Mouse (Mus musculus) stomach, embryonic 14.5 days (tissue): ENCODE measurements around the gene Cntnap5c. TPM values are rescaled to one million over a fixed set of nuclear protein-coding genes. Genes with fewer than 3 reads are reported as not detected.
A peak's percentile ranks its signal among the peaks of the same experiment; 100 is the strongest.

Source experiments
- ATAC-seq: fragments of 200-750 bp; cut with Nextera tagmentation; 2 replicates; pipeline ENCODE4 v1.8.0; 2017; ENCODE audit warnings: low read depth, moderate TSS enrichment; ENCODE audit not compliant: insufficient number of reproducible peaks, insufficient read depth, low FRiP score
- H3K27ac ChIP-seq: fragments of 300-500 bp; sonication (generic); 2 replicates; pipeline ENCODE4 v1.5.1; 2014; ENCODE audit warnings: mild to moderate bottlenecking, low read length, moderate library complexity, mixed read lengths
- H3K27me3 ChIP-seq: fragments of 300-500 bp; sonication (generic); 2 replicates; pipeline ENCODE4 v1.6.1; 2014; ENCODE audit warnings: low read length, control low read depth, mixed read lengths; ENCODE audit not compliant: control insufficient read depth, insufficient read depth
- H3K36me3 ChIP-seq: fragments of 300-500 bp; sonication (generic); 2 replicates; pipeline ENCODE4 v1.6.1; 2014; ENCODE audit warnings: mild to moderate bottlenecking, control low read depth, low read length, moderate library complexity, mixed read lengths; ENCODE audit not compliant: control insufficient read depth, insufficient read depth
- H3K4me1 ChIP-seq: fragments of 300-500 bp; sonication (generic); 2 replicates; pipeline ENCODE4 v1.6.1; 2014; ENCODE audit warnings: low read length, control low read depth, mixed read lengths; ENCODE audit not compliant: control insufficient read depth, insufficient read depth
- H3K4me2 ChIP-seq: fragments of 300-500 bp; sonication (generic); replicated peaks from 2 replicates; pipeline ENCODE4 v1.6.1; 2014; ENCODE audit warnings: low read depth, low read length, control low read depth
- H3K4me3 ChIP-seq: fragments of 300-500 bp; sonication (generic); 2 replicates; pipeline ENCODE4 v1.5.1; 2014; ENCODE audit warnings: low read depth, low read length, control low read depth
- H3K9ac ChIP-seq: fragments of 300-500 bp; sonication (generic); replicated peaks from 2 replicates; pipeline ENCODE4 v1.6.1; 2014; ENCODE audit warnings: low read depth, mild to moderate bottlenecking, control low read depth, low read length, moderate library complexity, mixed read lengths
- H3K9me3 ChIP-seq: fragments of 300-500 bp; sonication (generic); 2 replicates; pipeline ENCODE4 v1.6.1; 2016; ENCODE audit warnings: low read depth, low read length, control low read depth; ENCODE audit not compliant: control insufficient read depth
- WGBS: fragments of 180-500 bp; shearing (Covaris S2); extraction: QIAGEN DNeasy Blood & Tissue Kit; methylation state at CpG from one replicate; pipeline ENCODE4 v1.1.7; 2014; 5-methylcytosine and 5-hydroxymethylcytosine counted together
- polyA plus RNA-seq: library from polyadenylated mRNA; unstranded; fragments of >200 nt; fragmentation: Nextera tagmentation; extraction: Ambion mirVana; gene quantifications from 2 replicates; pipeline ENCODE4 v1.2.1, GENCODE M21; 2014

The Cntnap5c gene
- not detected in 2 replicates for polyA plus RNA-seq

DNA sequence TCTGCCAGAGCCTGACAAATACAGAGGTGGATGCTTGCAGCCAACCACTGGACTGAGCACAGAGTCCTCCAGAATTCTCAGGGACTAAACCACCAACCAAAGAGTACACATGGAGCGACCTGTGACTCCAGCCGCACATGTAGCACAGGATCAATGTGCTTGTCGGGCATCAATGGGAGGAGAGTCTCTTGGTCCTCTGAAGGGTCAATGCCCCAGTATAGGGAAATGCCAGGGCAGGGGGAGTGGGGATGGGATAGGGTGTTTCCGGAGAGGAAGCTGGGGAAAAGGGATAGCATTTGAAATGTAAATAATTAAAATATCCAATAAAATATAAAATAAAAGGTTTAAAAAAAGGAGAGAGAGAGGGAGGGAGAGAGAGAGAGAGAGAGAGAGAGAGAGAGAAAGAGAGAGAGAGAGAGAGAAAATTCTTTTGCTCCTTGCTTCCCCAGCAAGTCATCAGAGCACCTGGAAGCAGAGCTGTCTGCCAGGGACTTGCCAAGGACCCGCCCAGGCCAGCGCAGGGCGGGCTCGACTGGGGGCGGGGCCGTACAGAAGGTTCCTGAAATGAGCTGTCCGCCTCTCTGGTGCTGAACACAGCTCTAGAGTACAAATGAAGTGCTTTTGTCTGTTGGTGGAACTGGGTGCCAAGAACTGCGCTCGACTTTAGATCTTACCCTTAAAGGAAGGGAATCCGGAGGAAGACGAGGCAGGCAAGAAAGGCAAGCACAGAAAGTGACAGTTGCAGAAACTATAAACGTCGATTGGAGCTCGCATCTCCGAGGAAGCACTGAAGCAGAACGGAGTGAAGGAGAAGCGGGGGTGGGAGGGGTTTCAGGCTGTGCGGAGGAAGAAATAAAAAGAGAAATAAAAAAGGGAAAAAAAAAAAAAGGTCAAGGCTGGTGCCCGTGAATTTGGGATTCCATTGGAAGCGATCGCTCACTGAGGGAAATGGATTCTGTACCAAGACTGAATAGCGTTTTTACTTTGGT is at the start of gene Cntnap5c:
Gene Cntnap5c (plus strand): TSS at position 949 of the 989 bp plus-strand sequence.
- H3K9ac ChIP-seq = no peak within 1 kb of the TSS
- 19% methylated on average over 26 of the region's 26 CpGs for WGBS
- H3K4me2 ChIP-seq = no peak within 1 kb of the TSS
- H3K36me3 ChIP-seq = no peaks in the 10 kb centered on the region
- H3K27ac ChIP-seq = no peak within 1 kb of the TSS
- no peak within 1 kb of the TSS for H3K4me3 ChIP-seq
- peak; percentile 82; the same call in 1 of the 2 replicates for ATAC-seq
- H3K4me1 ChIP-seq = no peaks in the 10 kb centered on the region
- H3K27me3 ChIP-seq = no peaks in the 10 kb centered on the region
- H3K9me3 ChIP-seq = no peaks in the 10 kb centered on the region

DNA sequence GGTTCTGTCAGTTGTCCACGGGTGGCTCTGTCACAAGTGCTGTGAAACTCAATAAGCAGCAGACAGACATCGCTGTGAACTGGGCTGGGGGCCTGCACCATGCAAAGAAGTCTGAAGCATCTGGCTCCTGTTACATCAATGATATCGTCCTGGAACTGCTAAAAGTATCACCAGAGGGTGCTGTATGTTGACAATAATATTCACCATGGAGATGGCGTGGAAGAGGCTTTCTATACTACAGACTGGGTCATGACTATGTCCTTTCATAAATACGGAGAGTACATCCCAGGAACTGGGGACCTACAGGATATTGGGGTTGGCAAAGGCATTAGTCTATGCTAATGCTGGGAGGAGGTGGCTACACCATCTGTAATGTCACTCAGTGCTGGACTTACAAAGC is 27.3 kb upstream of the Cntnap5c start, which contains the start of gene Gm21834:
Gene Gm21834 (minus strand): TSS at position 101 of the 400 bp plus-strand sequence.
- H3K36me3 ChIP-seq = no peaks in the 10 kb centered on the region
- H3K27ac ChIP-seq = no peak within 1 kb of the TSS
- WGBS = 83% methylated on average over 5 of the region's 5 CpGs
- H3K27me3 ChIP-seq = no peaks in the 10 kb centered on the region
- ATAC-seq = no peak
- H3K9me3 ChIP-seq = no peaks in the 10 kb centered on the region
- no peak within 1 kb of the TSS for H3K9ac ChIP-seq
- H3K4me1 ChIP-seq = no peaks in the 10 kb centered on the region
- no peak within 1 kb of the TSS for H3K4me3 ChIP-seq
- H3K4me2 ChIP-seq = no peak within 1 kb of the TSS

- Histone ChIP-seq H3K36me3 (no peaks in the 10 kb centered on the region), H3K4me1 (no peaks in the 10 kb centered on the region), H3K4me3 (no peak overlapping the region), H3K4me2 (no peak overlapping the region), H3K9ac (no peak overlapping the region), H3K27ac (no peak overlapping the region), H3K9me3 (no peaks in the 10 kb centered on the region), H3K27me3 (no peaks in the 10 kb centered on the region)
- 37% methylated on average over 1 of the region's 1 CpGs for WGBS
- no peak for ATAC-seq
These were observed 11.3 kb upstream of the Cntnap5c start for GRCm38 (mm10) chr17:57758033-57758432.

DNA sequence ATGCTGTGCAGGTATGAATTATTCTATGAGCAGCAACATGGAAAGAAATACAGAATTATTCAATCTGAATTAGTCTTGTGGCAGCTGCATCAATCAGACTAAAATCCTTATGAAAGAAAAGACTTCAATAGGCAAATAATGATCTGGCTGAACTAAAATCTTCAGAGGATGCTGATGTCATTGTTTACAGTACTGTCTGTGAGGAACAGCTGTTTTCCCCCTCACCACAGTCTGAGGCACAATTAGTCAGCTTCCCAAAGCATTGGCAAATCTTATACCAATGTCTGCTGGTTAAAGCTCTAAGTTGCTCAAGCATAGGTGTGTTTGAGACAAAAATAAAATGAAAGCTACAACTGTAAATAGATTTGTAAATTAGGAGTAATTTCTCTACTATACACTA is 2.1 kb upstream of the Cntnap5c start:
- ATAC-seq = no peak
- no peak overlapping the region for H3K9ac ChIP-seq
- H3K4me2 ChIP-seq = no peak overlapping the region
- no peak overlapping the region for H3K27ac ChIP-seq
- no peaks in the 10 kb centered on the region for H3K27me3 ChIP-seq
- H3K4me1 ChIP-seq = no peaks in the 10 kb centered on the region
- no peak overlapping the region for H3K4me3 ChIP-seq
- no peaks in the 10 kb centered on the region for H3K36me3 ChIP-seq
- no peaks in the 10 kb centered on the region for H3K9me3 ChIP-seq

- H3K36me3 ChIP-seq = no peaks in the 10 kb centered on the region
- H3K27ac ChIP-seq = no peak overlapping the region
- no peak for ATAC-seq
- H3K4me3 ChIP-seq = no peak overlapping the region
- H3K4me1 ChIP-seq = no peaks in the 10 kb centered on the region
- no peak overlapping the region for H3K4me2 ChIP-seq
- H3K27me3 ChIP-seq = no peaks in the 10 kb centered on the region
- 17% methylated on average over 4 of the region's 4 CpGs for WGBS
- H3K9me3 ChIP-seq = no peaks in the 10 kb centered on the region
- H3K9ac ChIP-seq = no peak overlapping the region
These were observed 1.5 kb downstream of the Cntnap5c start for GRCm38 (mm10) chr17:57770904-57771303.

- H3K27ac ChIP-seq = no peak overlapping the region
- H3K9me3 ChIP-seq = no peaks in the 10 kb centered on the region
- no peak for ATAC-seq
- no peaks in the 10 kb centered on the region for H3K27me3 ChIP-seq
- no peak overlapping the region for H3K4me3 ChIP-seq
- H3K36me3 ChIP-seq = no peaks in the 10 kb centered on the region
- H3K4me1 ChIP-seq = no peaks in the 10 kb centered on the region
- no peak overlapping the region for H3K9ac ChIP-seq
- 87% methylated on average over 1 of the region's 1 CpGs for WGBS
- no peak overlapping the region for H3K4me2 ChIP-seq
These were observed 18.9 kb downstream of the Cntnap5c start for GRCm38 (mm10) chr17:57788161-57788799.

- WGBS = 81% methylated on average over 3 of the region's 3 CpGs
- no peak for ATAC-seq
- Histone ChIP-seq H3K4me3 (no peak overlapping the region), H3K4me2 (no peak overlapping the region), H3K4me1 (no peaks in the 10 kb centered on the region), H3K27ac (no peak overlapping the region), H3K9ac (no peak overlapping the region), H3K36me3 (no peaks in the 10 kb centered on the region), H3K27me3 (no peaks in the 10 kb centered on the region), H3K9me3 (no peaks in the 10 kb centered on the region)
These were observed 26.0 kb downstream of the Cntnap5c start for GRCm38 (mm10) chr17:57795408-57795807.

GRCm38 (mm10) chr17:57796668-57797311 is 27.4 kb downstream of the Cntnap5c start:
- no peaks in the 10 kb centered on the region for H3K27me3 ChIP-seq
- no peaks in the 10 kb centered on the region for H3K4me1 ChIP-seq
- H3K9me3 ChIP-seq = no peaks in the 10 kb centered on the region
- no peak overlapping the region for H3K4me2 ChIP-seq
- H3K36me3 ChIP-seq = no peaks in the 10 kb centered on the region
- no peak overlapping the region for H3K4me3 ChIP-seq
- no peak overlapping the region for H3K9ac ChIP-seq
- ATAC-seq = no peak
- WGBS = 72% methylated on average over 3 of the region's 3 CpGs
- no peak overlapping the region for H3K27ac ChIP-seq
